Mouse (Mus musculus): Measurements from ENCODE around the gene Olfr686.

Gene Olfr686

GRCm38 (mm10) chr7:105207385-105207784 lies at the start of gene Olfr686:
Olfr686 (minus strand) TSS chr7:105207485.
- no peak for DNase-seq (ENCODE audit: low read depth, low spot score)

GRCm38 (mm10) chr7:105256656-105257055 lies 49.4 kb upstream of the Olfr686 start:
- no peak for DNase-seq (ENCODE audit: low read depth, low spot score)

- no peak for DNase-seq (ENCODE audit: low read depth, low spot score)
Observed at GRCm38 (mm10) chr7:105248197-105248596, 40.9 kb upstream of the Olfr686 start.

GRCm38 (mm10) chr7:105247671-105248070 lies 40.4 kb upstream of the Olfr686 start:
- no peak for DNase-seq (ENCODE audit: low read depth, low spot score)

- DNase-seq (ENCODE audit: low read depth, low spot score) = no peak
Observed at GRCm38 (mm10) chr7:105229386-105229785, 22.1 kb upstream of the Olfr686 start.

- DNase-seq (ENCODE audit: low read depth, low spot score) = peak; percentile 8
Observed at GRCm38 (mm10) chr7:105228138-105228537, 20.9 kb upstream of the Olfr686 start.

GRCm38 (mm10) chr7:105226703-105227102 lies 19.4 kb upstream of the Olfr686 start:
- DNase-seq (ENCODE audit: low read depth, low spot score) = no peak

GRCm38 (mm10) chr7:105226072-105226471 lies 18.8 kb upstream of the Olfr686 start:
- no peak for DNase-seq (ENCODE audit: low read depth, low spot score)

GRCm38 (mm10) chr7:105218281-105218680 lies 11.0 kb upstream of the Olfr686 start:
- no peak for DNase-seq (ENCODE audit: low read depth, low spot score)

- DNase-seq (ENCODE audit: low read depth, low spot score) = no peak
Observed at GRCm38 (mm10) chr7:105214761-105215160, 7.5 kb upstream of the Olfr686 start.

- DNase-seq (ENCODE audit: low read depth, low spot score) = no peak
Observed at GRCm38 (mm10) chr7:105185912-105186311, 21.4 kb downstream of the Olfr686 start, which contains the start of gene Olfr685. Olfr685 (minus strand) TSS chr7:105186012.

GRCm38 (mm10) chr7:105170773-105171172 lies 36.5 kb downstream of the Olfr686 start:
- DNase-seq (ENCODE audit: low read depth, low spot score) = no peak

- DNase-seq (ENCODE audit: low read depth, low spot score) = no peak
Observed at GRCm38 (mm10) chr7:105163553-105163952, 43.7 kb downstream of the Olfr686 start, which contains the start of gene Olfr684. Olfr684 (minus strand) TSS chr7:105163653.

All from skeletal muscle tissue, adult 2 months (tissue).